Mouse (Mus musculus): ENCODE data around the gene Ascc1. TPM values are rescaled to one million over a fixed set of nuclear protein-coding genes. Genes with fewer than 3 reads are reported as not detected.

Ascc1 gene
- polyA plus RNA-seq, 1 experiment = 14.2 TPM

DNA sequence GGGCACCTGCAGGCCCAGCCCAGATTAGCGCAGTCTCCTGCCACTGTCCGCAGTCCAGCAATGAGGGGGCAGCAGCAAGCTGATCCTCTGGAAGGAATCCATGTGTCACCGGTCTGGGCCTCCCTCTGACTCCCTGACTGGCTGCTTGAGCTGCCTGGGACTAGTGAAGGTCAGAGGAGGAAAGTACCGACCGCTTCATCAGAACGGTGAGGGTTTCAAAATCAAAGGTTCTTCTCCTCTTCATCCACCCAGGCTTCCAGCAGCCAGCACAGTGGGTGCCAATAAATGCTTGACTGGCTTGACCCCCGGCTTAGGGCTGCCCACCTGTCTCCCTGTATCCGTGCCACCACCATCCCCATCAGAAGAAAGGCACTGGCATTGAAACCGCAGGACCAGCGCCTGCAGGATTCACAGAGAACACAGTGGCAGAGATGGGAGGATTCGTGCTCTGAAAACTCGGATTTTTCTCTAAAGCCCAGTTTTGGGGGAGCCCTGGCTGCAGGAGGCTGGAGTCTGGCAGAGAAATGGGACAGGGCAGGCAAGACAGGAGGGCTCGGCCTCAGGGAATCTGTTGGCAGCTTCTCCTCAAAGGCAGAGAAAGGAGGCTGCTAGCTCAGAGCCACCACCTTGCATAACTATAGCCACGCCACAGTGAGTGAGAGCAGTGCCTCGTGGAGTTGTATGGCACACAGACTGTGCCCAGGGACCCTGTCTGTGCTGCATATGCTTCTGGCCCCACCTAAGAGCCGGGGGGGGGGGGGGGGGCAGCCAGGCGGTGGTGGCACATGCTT, 105.9 kb downstream of the Ascc1 start:
- peaks cover 29% of the 10 kb centered on the region for H3K27me3 ChIP-seq (ENCODE audit: control insufficient read depth, insufficient read depth, low read length)
- no peak overlapping the region for H3K4me3 ChIP-seq (ENCODE audit: low read depth, low read length)
- TF ChIP-seq POLR2A (IDR thresholded peaks at IDR 0.05; ENCODE audit: low read depth, low read length) (peak; percentile 14; the same call in 1 of the 2 replicates), CTCF (IDR thresholded peaks at IDR 0.05; ENCODE audit: extremely low read depth, insufficient read length, insufficient replicate concordance, low read depth, low read length) (no peak)
- peaks cover 15% of the 10 kb centered on the region for H3K4me1 ChIP-seq (ENCODE audit: control insufficient read depth, insufficient read depth, insufficient read length, low read length)
- H3K36me3 ChIP-seq (ENCODE audit: control insufficient read depth, insufficient read depth, low read length) = no peaks in the 10 kb centered on the region
- H3K27ac ChIP-seq (ENCODE audit: insufficient read depth, low read depth, low read length) = no peak overlapping the region
- 81% methylated on average over 17 of the region's 17 CpGs for WGBS

- Histone ChIP-seq H3K27me3 (ENCODE audit: control insufficient read depth, insufficient read depth, low read length) (peaks cover 29% of the 10 kb centered on the region), H3K4me1 (ENCODE audit: control insufficient read depth, insufficient read depth, insufficient read length, low read length) (peaks cover 15% of the 10 kb centered on the region), H3K27ac (ENCODE audit: insufficient read depth, low read depth, low read length) (no peak overlapping the region), H3K36me3 (ENCODE audit: control insufficient read depth, insufficient read depth, low read length) (no peaks in the 10 kb centered on the region), H3K4me3 (ENCODE audit: low read depth, low read length) (no peak overlapping the region)
- TF ChIP-seq POLR2A (IDR thresholded peaks at IDR 0.05; ENCODE audit: low read depth, low read length) = no peak
- TF ChIP-seq CTCF (IDR thresholded peaks at IDR 0.05; ENCODE audit: extremely low read depth, insufficient read length, insufficient replicate concordance, low read depth, low read length) = no peak
- WGBS = 82% methylated on average over 8 of the region's 8 CpGs
Observed at GRCm38 (mm10) chr10:60109336-60109735, 106.7 kb downstream of the Ascc1 start.

DNA sequence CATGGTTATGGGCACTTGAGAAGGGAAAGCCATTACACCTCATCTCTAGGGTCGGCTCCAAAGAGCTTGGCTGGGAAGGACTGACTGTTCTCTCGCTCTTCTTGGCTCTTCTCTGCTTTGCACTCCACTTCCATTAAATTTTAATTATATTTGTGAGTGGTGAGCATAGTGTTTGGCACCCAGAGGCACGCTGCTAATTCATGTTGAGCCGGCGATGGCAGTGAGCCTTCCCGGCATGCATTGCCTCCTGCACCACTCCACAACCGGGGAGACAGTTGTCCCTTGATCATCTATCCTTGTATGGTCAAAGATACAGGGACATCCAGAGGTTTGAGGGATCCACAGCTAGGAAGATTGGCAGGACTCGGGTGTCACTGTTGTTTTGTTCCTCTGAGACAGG, 107.4 kb downstream of the Ascc1 start:
- H3K4me1 ChIP-seq (ENCODE audit: control insufficient read depth, insufficient read depth, insufficient read length, low read length) = peaks cover 15% of the 10 kb centered on the region
- H3K4me3 ChIP-seq (ENCODE audit: low read depth, low read length) = no peak overlapping the region
- H3K27ac ChIP-seq (ENCODE audit: insufficient read depth, low read depth, low read length) = no peak overlapping the region
- WGBS = 84% methylated on average over 8 of the region's 8 CpGs
- H3K27me3 ChIP-seq (ENCODE audit: control insufficient read depth, insufficient read depth, low read length) = peaks cover 29% of the 10 kb centered on the region
- TF ChIP-seq CTCF (IDR thresholded peaks at IDR 0.05; ENCODE audit: extremely low read depth, insufficient read length, insufficient replicate concordance, low read depth, low read length) (no peak), POLR2A (IDR thresholded peaks at IDR 0.05; ENCODE audit: low read depth, low read length) (no peak)
- no peaks in the 10 kb centered on the region for H3K36me3 ChIP-seq (ENCODE audit: control insufficient read depth, insufficient read depth, low read length)

GRCm38 (mm10) chr10:60110908-60111475, 108.4 kb downstream of the Ascc1 start:
- WGBS = 89% methylated on average over 10 of the region's 10 CpGs
- H3K27me3 ChIP-seq (ENCODE audit: control insufficient read depth, insufficient read depth, low read length) = peaks cover 21% of the 10 kb centered on the region
- no peak overlapping the region for H3K27ac ChIP-seq (ENCODE audit: insufficient read depth, low read depth, low read length)
- H3K36me3 ChIP-seq (ENCODE audit: control insufficient read depth, insufficient read depth, low read length) = no peaks in the 10 kb centered on the region
- peaks cover 17% of the 10 kb centered on the region for H3K4me1 ChIP-seq (ENCODE audit: control insufficient read depth, insufficient read depth, insufficient read length, low read length)
- no peak for TF ChIP-seq CTCF (IDR thresholded peaks at IDR 0.05; ENCODE audit: extremely low read depth, insufficient read length, insufficient replicate concordance, low read depth, low read length)
- no peak for TF ChIP-seq POLR2A (IDR thresholded peaks at IDR 0.05; ENCODE audit: low read depth, low read length)
- no peak overlapping the region for H3K4me3 ChIP-seq (ENCODE audit: low read depth, low read length)

GRCm38 (mm10) chr10:60113965-60114690, 111.5 kb downstream of the Ascc1 start:
- TF ChIP-seq CTCF (IDR thresholded peaks at IDR 0.05; ENCODE audit: extremely low read depth, insufficient read length, insufficient replicate concordance, low read depth, low read length) (no peak), POLR2A (IDR thresholded peaks at IDR 0.05; ENCODE audit: low read depth, low read length) (no peak)
- Histone ChIP-seq H3K4me3 (ENCODE audit: low read depth, low read length) (no peak overlapping the region), H3K27ac (ENCODE audit: insufficient read depth, low read depth, low read length) (no peak overlapping the region), H3K36me3 (ENCODE audit: control insufficient read depth, insufficient read depth, low read length) (no peaks in the 10 kb centered on the region), H3K4me1 (ENCODE audit: control insufficient read depth, insufficient read depth, insufficient read length, low read length) (peaks cover 5% of the 10 kb centered on the region; the same call in 1 of the 2 replicates), H3K27me3 (ENCODE audit: control insufficient read depth, insufficient read depth, low read length) (no peaks in the 10 kb centered on the region)
- WGBS = 91% methylated on average over 9 of the region's 9 CpGs

DNA sequence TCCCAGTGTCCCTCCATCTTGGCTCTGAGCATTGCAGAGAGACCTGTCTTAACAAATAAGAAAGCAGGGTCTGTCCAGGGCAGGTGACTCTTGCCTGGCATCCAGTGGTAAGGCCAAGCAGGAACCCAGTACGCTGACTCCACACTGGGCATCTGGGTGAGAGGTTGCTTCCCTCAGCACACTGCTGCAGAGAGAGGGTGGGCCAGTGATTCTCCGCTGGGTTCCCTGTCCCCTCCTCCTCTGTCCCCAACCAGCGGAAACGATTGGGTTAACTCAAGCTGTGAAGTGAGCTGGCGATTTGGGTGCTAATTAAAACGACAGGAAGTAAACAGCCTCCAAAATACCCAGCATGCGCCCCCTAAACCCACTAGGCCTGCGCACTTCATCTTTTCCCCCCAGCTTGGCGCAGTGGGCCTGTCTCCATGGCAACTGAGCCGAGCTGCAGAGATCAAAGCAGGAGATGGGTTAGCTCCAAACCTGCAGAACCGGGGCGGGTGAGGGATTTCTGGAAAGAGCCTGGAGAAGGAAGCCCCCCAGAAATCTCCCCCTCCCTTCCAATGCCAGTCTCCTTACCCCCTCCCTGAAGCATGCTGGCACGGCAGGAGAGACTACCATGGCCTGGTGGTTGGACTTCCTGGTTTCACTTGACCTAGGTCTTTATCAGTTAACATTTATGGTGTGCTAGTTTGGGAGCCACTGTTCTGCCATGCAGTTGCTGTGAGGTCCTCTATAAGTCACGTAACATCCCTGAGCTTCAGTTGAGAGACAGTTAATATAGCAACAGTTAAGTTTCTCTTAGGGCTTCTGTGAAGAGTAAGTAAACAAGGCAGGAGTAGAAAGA, 113.0 kb downstream of the Ascc1 start:
- Histone ChIP-seq H3K27ac (ENCODE audit: insufficient read depth, low read depth, low read length) (no peak overlapping the region), H3K4me1 (ENCODE audit: control insufficient read depth, insufficient read depth, insufficient read length, low read length) (peaks cover 5% of the 10 kb centered on the region; the same call in 1 of the 2 replicates), H3K36me3 (ENCODE audit: control insufficient read depth, insufficient read depth, low read length) (no peaks in the 10 kb centered on the region), H3K4me3 (ENCODE audit: low read depth, low read length) (no peak overlapping the region), H3K27me3 (ENCODE audit: control insufficient read depth, insufficient read depth, low read length) (no peaks in the 10 kb centered on the region)
- no peak for TF ChIP-seq POLR2A (IDR thresholded peaks at IDR 0.05; ENCODE audit: low read depth, low read length)
- no peak for TF ChIP-seq CTCF (IDR thresholded peaks at IDR 0.05; ENCODE audit: extremely low read depth, insufficient read length, insufficient replicate concordance, low read depth, low read length)
- 42% methylated on average over 14 of the region's 14 CpGs for WGBS
